Mouse (Mus musculus) stomach, postnatal 0 days (tissue): ENCODE measurements around the gene Me3. TPM values are rescaled to one million over a fixed set of nuclear protein-coding genes. Genes with fewer than 3 reads are reported as not detected.

Experiments used
- ATAC-seq: fragments of 200-750 bp; cut with Nextera tagmentation; 2 replicates; pipeline ENCODE4 v1.8.0; 2017; ENCODE audit not compliant: low FRiP score, low TSS enrichment
- DNase-seq: peaks from one replicate; pipeline ENCODE4 v3.0.0-alpha.2; 2016; ENCODE audit warnings: low spot score
- H3K27ac ChIP-seq: fragments of 300-500 bp; sonication (generic); replicated peaks from 2 replicates; pipeline ENCODE4 v1.5.1; 2014; ENCODE audit warnings: mild to moderate bottlenecking, control low read depth
- H3K27me3 ChIP-seq: fragments of 300-500 bp; sonication (generic); 2 replicates; pipeline ENCODE4 v1.6.1; 2014; ENCODE audit warnings: low read length; ENCODE audit not compliant: control insufficient read depth, insufficient read depth
- H3K36me3 ChIP-seq: fragments of 300-500 bp; sonication (generic); 2 replicates; pipeline ENCODE4 v1.6.1; 2014; ENCODE audit warnings: low read length, mixed read lengths; ENCODE audit not compliant: control insufficient read depth, insufficient read depth
- H3K4me1 ChIP-seq: fragments of 300-500 bp; sonication (generic); replicated peaks from 2 replicates; pipeline ENCODE4 v1.6.1; 2014; ENCODE audit warnings: antibody characterized with exemption; ENCODE audit not compliant: control insufficient read depth, insufficient read depth
- H3K4me2 ChIP-seq: fragments of 300-500 bp; sonication (generic); replicated peaks from 2 replicates; pipeline ENCODE4 v1.6.1; 2014; ENCODE audit warnings: low read depth, mild to moderate bottlenecking, control low read depth, moderate library complexity
- H3K4me3 ChIP-seq: fragments of 300-500 bp; sonication (generic); 2 replicates; pipeline ENCODE4 v1.5.1; 2014; ENCODE audit warnings: low read depth, low read length, control low read depth
- H3K9ac ChIP-seq: fragments of 300-500 bp; sonication (generic); 2 replicates; pipeline ENCODE4 v1.6.1; 2014; ENCODE audit warnings: mild to moderate bottlenecking, low read length, control low read depth, mixed read lengths
- H3K9me3 ChIP-seq: fragments of 300-500 bp; sonication (generic); 2 replicates; pipeline ENCODE4 v1.6.1; 2016; ENCODE audit warnings: low read length; ENCODE audit not compliant: control insufficient read depth
- CTCF ChIP-seq: IDR thresholded peaks from 2 replicates; pipeline ENCODE4 v1.5.1; 2016; ENCODE audit warnings: antibody characterized with exemption, low read depth, mild to moderate bottlenecking, moderate library complexity
- EP300 ChIP-seq: optimal IDR thresholded peaks from 2 replicates; pipeline ENCODE3; 2016; ENCODE audit warnings: antibody characterized with exemption
- WGBS: fragments of 180-500 bp; shearing (Covaris S2); extraction: QIAGEN DNeasy Blood & Tissue Kit; methylation state at CpG from one replicate; pipeline ENCODE4 v1.1.7; 2014; 5-methylcytosine and 5-hydroxymethylcytosine counted together
- polyA plus RNA-seq: library from polyadenylated mRNA; unstranded; fragments of >200 nt; fragmentation: Nextera tagmentation; extraction: Ambion mirVana; gene quantifications from 2 replicates; pipeline ENCODE4 v1.2.1, GENCODE M21; 2015

Gene Me3
- polyA plus RNA-seq, 1 experiment from 2014 or later: 4.8 TPM

DNA sequence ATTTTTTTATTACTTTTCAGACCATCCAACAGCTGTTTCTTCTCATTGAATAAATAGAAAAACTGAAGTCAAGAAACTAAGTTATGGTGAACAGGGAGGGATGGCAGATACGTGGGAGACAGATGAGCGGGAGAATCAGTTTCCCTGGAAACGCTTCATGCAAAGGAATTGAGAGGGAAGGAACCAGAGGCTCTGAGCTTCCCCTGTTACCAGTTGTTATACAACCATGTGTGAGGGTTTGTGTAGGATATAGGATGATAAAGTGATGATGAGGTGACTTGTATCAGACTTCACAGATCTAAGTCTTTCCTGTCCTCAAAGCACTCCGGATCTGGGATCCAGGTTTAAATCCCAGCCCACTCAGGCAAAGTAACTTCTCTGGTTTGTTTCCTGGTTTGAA is 3.2 kb upstream of the Me3 start:
- H3K27ac ChIP-seq: no peak overlapping the region
- 72% methylated on average over 4 of the region's 4 CpGs for WGBS
- no peaks in the 10 kb centered on the region for H3K9me3 ChIP-seq
- H3K9ac ChIP-seq: no peak overlapping the region
- no peaks in the 10 kb centered on the region for H3K36me3 ChIP-seq
- no peak for TF ChIP-seq CTCF
- no peak for TF ChIP-seq EP300
- H3K4me3 ChIP-seq: no peak overlapping the region
- no peak overlapping the region for H3K4me2 ChIP-seq
- H3K4me1 ChIP-seq: no peaks in the 10 kb centered on the region; the same call in 1 of the 2 replicates
- H3K27me3 ChIP-seq: no peaks in the 10 kb centered on the region
- ATAC-seq: no peak
- no peak for DNase-seq

DNA sequence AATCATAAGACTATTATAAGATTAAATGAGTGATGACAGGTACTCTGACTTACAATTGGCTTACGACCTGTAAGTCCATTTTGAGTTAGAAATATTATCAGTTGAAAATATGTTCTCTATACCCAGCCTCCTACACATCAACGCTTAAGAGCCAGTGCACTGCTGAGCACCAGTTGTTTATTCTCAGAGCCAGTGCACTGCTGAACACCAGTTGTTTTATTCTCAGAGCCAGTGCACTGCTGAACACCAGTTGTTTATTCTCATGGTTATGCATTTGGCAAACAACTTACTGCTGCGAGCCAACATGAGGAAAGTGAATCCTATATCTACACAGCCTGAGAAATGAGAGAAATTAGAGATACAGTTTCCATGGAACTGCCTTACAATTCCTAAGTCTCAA is 2.3 kb upstream of the Me3 start:
- DNase-seq (no peak), ATAC-seq (no peak)
- H3K4me2 ChIP-seq: no peak overlapping the region
- TF ChIP-seq CTCF (no peak), EP300 (no peak)
- no peak overlapping the region for H3K9ac ChIP-seq
- H3K36me3 ChIP-seq: no peaks in the 10 kb centered on the region
- no peak overlapping the region for H3K27ac ChIP-seq
- H3K27me3 ChIP-seq: no peaks in the 10 kb centered on the region
- H3K4me1 ChIP-seq: no peaks in the 10 kb centered on the region; the same call in 1 of the 2 replicates
- no peaks in the 10 kb centered on the region for H3K9me3 ChIP-seq
- H3K4me3 ChIP-seq: no peak overlapping the region
- WGBS: 52% methylated on average over 3 of the region's 3 CpGs

DNA sequence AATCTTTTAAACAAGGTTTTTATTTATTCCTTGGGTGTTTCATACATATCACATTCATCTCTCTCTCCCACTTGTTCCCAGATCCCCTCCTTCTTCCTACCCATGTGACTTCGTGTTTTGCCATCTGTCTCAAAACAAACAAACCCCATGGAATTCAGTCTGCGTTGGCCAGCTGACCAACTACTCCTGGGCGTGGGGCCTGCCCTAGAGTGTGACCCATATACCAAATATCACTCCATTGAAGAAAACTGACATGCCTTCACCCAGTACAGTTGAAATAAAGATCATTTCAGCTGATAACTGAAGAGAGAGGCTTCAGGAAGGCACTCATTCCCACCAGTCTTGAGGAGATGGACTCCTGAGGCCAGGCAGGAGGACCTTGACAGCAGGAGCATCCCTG is 1.4 kb upstream of the Me3 start:
- H3K9me3 ChIP-seq: no peaks in the 10 kb centered on the region
- H3K27me3 ChIP-seq: no peaks in the 10 kb centered on the region
- no peak overlapping the region for H3K4me3 ChIP-seq
- ATAC-seq (no peak), DNase-seq (no peak)
- WGBS: 51% methylated on average over 3 of the region's 3 CpGs
- H3K9ac ChIP-seq: no peak overlapping the region
- H3K4me1 ChIP-seq: no peaks in the 10 kb centered on the region; the same call in 1 of the 2 replicates
- TF ChIP-seq EP300 (no peak), CTCF (no peak)
- no peak overlapping the region for H3K27ac ChIP-seq
- H3K36me3 ChIP-seq: no peaks in the 10 kb centered on the region
- H3K4me2 ChIP-seq: no peak overlapping the region

DNA sequence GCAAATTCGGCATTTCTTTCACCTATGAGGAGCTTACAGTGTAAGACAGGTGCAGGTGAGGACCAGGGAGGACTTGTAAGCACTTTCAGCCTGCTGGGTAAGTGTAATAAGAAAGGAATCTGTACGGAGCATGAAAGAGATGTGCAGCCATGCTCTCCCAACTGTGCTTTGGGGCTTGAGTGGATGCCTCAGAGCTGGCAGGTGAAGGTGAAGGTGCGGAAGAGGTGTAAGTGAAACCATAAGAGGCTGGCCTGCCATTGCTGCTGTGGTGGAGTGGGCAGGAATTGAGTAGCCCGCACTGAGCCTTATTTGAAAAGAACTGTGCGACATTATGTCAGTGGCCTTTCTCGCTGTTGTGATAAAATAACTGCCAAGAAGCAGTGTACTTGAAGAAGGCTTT is 8.3 kb downstream of the Me3 start:
- 91% methylated on average over 6 of the region's 6 CpGs for WGBS
- Histone ChIP-seq H3K4me2 (no peak overlapping the region), H3K36me3 (no peaks in the 10 kb centered on the region), H3K4me1 (no peaks in the 10 kb centered on the region), H3K27ac (no peak overlapping the region), H3K4me3 (no peak overlapping the region), H3K27me3 (no peaks in the 10 kb centered on the region), H3K9ac (no peak overlapping the region), H3K9me3 (no peaks in the 10 kb centered on the region)
- DNase-seq (no peak), ATAC-seq (no peak)
- TF ChIP-seq EP300 (no peak), CTCF (no peak)

DNA sequence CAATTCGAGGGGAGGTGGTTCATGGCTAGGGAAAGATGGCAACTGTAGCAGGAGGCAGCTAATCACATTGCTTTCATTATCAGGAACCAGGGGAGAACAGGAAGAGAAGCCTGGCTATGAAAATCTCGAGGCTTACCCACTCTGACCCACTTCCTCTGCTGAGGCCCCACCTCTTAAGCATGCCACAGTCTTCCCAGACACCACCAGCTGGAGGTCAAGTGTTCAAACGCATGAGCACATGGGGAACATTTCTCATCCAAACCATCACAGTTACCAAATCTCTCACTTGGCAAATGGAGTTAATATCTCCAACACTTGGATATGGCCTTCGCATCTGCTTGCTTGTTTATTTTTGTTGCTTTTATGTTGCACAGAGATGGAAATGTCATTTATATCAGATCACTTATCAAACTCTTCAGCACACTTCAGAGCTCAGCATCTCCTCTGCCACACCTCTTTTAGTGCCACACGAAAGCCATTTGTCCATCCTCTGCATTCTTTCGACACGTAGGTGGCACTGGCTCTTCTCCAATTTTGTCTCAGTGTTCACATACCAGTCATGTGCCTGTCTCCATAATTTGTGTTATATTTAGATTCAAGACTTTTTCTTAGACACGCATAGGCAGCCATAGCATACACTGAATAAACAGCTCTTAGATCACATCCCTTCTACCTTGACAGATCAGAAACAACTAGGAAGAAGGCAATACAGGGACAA is 8.9 kb downstream of the Me3 start:
- H3K4me3 ChIP-seq: no peak overlapping the region
- H3K27me3 ChIP-seq: no peaks in the 10 kb centered on the region
- ATAC-seq (no peak), DNase-seq (no peak)
- no peaks in the 10 kb centered on the region for H3K36me3 ChIP-seq
- H3K4me2 ChIP-seq: no peak overlapping the region
- no peaks in the 10 kb centered on the region for H3K4me1 ChIP-seq
- no peaks in the 10 kb centered on the region for H3K9me3 ChIP-seq
- H3K27ac ChIP-seq: no peak overlapping the region
- 56% methylated on average over 8 of the region's 8 CpGs for WGBS
- no peak overlapping the region for H3K9ac ChIP-seq
- TF ChIP-seq EP300 (no peak), CTCF (no peak)

DNA sequence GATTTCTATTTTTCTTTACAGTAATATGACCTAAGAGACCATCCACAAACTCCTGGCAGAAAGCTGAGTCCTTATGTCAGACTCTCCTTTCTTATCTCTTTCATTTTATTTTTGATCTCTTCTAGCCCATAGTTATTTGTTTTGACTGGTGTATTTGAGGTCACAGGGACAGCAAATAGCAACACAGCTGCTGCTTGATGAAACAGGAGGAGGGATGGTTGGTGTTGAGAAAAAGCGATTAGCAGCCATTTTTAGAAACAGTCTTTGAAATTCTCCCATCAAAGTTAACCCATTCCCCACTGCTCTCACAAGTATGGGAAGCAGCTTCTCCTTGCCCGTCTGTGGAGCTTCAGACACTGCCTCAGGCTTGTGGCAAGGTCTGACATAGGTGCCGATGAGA is 12.8 kb downstream of the Me3 start:
- WGBS: 67% methylated on average over 3 of the region's 3 CpGs

More for the DNA sequence above, 12.8 kb downstream of the Me3 start:
- DNase-seq (no peak), ATAC-seq (no peak)
- Histone ChIP-seq H3K4me3 (no peak overlapping the region), H3K4me1 (no peaks in the 10 kb centered on the region), H3K36me3 (no peaks in the 10 kb centered on the region), H3K9ac (no peak overlapping the region), H3K4me2 (no peak overlapping the region), H3K9me3 (no peaks in the 10 kb centered on the region), H3K27me3 (no peaks in the 10 kb centered on the region), H3K27ac (no peak overlapping the region)
- no peak for TF ChIP-seq EP300
- no peak for TF ChIP-seq CTCF
